Mouse (Mus musculus): ENCODE measurements around the gene Gm44511. TPM values are rescaled to one million over a fixed set of nuclear protein-coding genes. Genes with fewer than 3 reads are reported as not detected.
"Not testable (repeated sequence)": the region's sequence is repeated elsewhere in the genome, so short reads cannot be mapped to it uniquely, and the experiment has no call there.

The Gm44511 gene
- polyA plus RNA-seq, 1 experiment from 2014 or later, result not detected

- 79% methylated on average over 5 of the region's 5 CpGs for WGBS
These were observed 66.7 kb downstream of the Gm44511 start for GRCm38 (mm10) chr6:128759221-128759950.

GRCm38 (mm10) chr6:128755402-128755763, 70.7 kb downstream of the Gm44511 start:
- WGBS, result 26% methylated on average over 4 of the region's 4 CpGs
- H3K4me1 ChIP-seq (ENCODE audit: insufficient read depth); H3K9me3 ChIP-seq (ENCODE audit: low read depth, low read length); H3K9ac ChIP-seq; ATAC-seq (ENCODE audit: insufficient read depth); H3K4me2 ChIP-seq; H3K4me3 ChIP-seq (ENCODE audit: low read depth, low read length); H3K27me3 ChIP-seq (ENCODE audit: insufficient read depth, low read length); H3K27ac ChIP-seq (ENCODE audit: low read depth); H3K36me3 ChIP-seq (ENCODE audit: insufficient read depth); DNase-seq: not testable (repeated sequence)

More at GRCm38 (mm10) chr6:128759221-128759950, 66.7 kb downstream of the Gm44511 start:
- no peaks in the 10 kb centered on the region for H3K9me3 ChIP-seq (ENCODE audit: low read depth, low read length)
- TF ChIP-seq CTCF (IDR thresholded peaks at IDR 0.05; ENCODE audit: low read depth), result no peak
- DNase-seq, result no peak
- H3K4me3 ChIP-seq (ENCODE audit: low read depth, low read length), result peak overlapping the region; percentile 5; the same call in 1 of the 2 replicates
- H3K9ac ChIP-seq, result no peak overlapping the region
- no peaks in the 10 kb centered on the region for H3K4me1 ChIP-seq (ENCODE audit: insufficient read depth)
- no peak overlapping the region for H3K27ac ChIP-seq (ENCODE audit: low read depth)
- no peaks in the 10 kb centered on the region for H3K27me3 ChIP-seq (ENCODE audit: insufficient read depth, low read length)
- no peak for ATAC-seq (ENCODE audit: insufficient read depth)
- no peaks in the 10 kb centered on the region for H3K36me3 ChIP-seq (ENCODE audit: insufficient read depth)
- H3K4me2 ChIP-seq, result peak overlapping the region; percentile 34

- not testable (repeated sequence) for H3K4me2 ChIP-seq; H3K9ac ChIP-seq; H3K9me3 ChIP-seq (ENCODE audit: low read depth, low read length); H3K4me3 ChIP-seq (ENCODE audit: low read depth, low read length); H3K27ac ChIP-seq (ENCODE audit: low read depth); H3K36me3 ChIP-seq (ENCODE audit: insufficient read depth); DNase-seq; H3K4me1 ChIP-seq (ENCODE audit: insufficient read depth); ATAC-seq (ENCODE audit: insufficient read depth); H3K27me3 ChIP-seq (ENCODE audit: insufficient read depth, low read length)
- WGBS, result 59% methylated on average over 12 of the region's 12 CpGs
These were observed 71.2 kb downstream of the Gm44511 start for GRCm38 (mm10) chr6:128754748-128755401.

GRCm38 (mm10) chr6:128754265-128754664, 71.8 kb downstream of the Gm44511 start:
- not testable (repeated sequence) for H3K9me3 ChIP-seq (ENCODE audit: low read depth, low read length); H3K4me3 ChIP-seq (ENCODE audit: low read depth, low read length); H3K4me1 ChIP-seq (ENCODE audit: insufficient read depth); H3K36me3 ChIP-seq (ENCODE audit: insufficient read depth); H3K27me3 ChIP-seq (ENCODE audit: insufficient read depth, low read length)
- Histone ChIP-seq H3K9ac (peak overlapping the region; percentile 23), H3K4me2 (peak overlapping the region; percentile 18; the same call in 1 of the 2 replicates), H3K27ac (ENCODE audit: low read depth) (peak overlapping the region; percentile 36; the same call in 1 of the 2 replicates)
- peak; percentile 31 for DNase-seq
- ATAC-seq (ENCODE audit: insufficient read depth), result peak; percentile 83
- 22% methylated on average over 10 of the region's 10 CpGs for WGBS

- Histone ChIP-seq H3K4me2 (peak overlapping the region; percentile 18; the same call in 1 of the 2 replicates), H3K9ac (peak overlapping the region; percentile 23; the same call in 1 of the 2 replicates)
- not testable (repeated sequence) for H3K4me1 ChIP-seq (ENCODE audit: insufficient read depth); H3K4me3 ChIP-seq (ENCODE audit: low read depth, low read length); H3K36me3 ChIP-seq (ENCODE audit: insufficient read depth); H3K27me3 ChIP-seq (ENCODE audit: insufficient read depth, low read length); H3K9me3 ChIP-seq (ENCODE audit: low read depth, low read length); H3K27ac ChIP-seq (ENCODE audit: low read depth)
- WGBS, result 38% methylated on average over 7 of the region's 8 CpGs
- peak; percentile 93 for ATAC-seq (ENCODE audit: insufficient read depth)
- peak; percentile 88 for DNase-seq
- TF ChIP-seq CTCF (IDR thresholded peaks at IDR 0.05; ENCODE audit: low read depth), result peak; percentile 80
These were observed 72.4 kb downstream of the Gm44511 start for GRCm38 (mm10) chr6:128753610-128754224.

- ATAC-seq (ENCODE audit: insufficient read depth); H3K27ac ChIP-seq (ENCODE audit: low read depth); H3K4me1 ChIP-seq (ENCODE audit: insufficient read depth); H3K9ac ChIP-seq; H3K36me3 ChIP-seq (ENCODE audit: insufficient read depth); H3K4me2 ChIP-seq; H3K27me3 ChIP-seq (ENCODE audit: insufficient read depth, low read length); H3K9me3 ChIP-seq (ENCODE audit: low read depth, low read length); H3K4me3 ChIP-seq (ENCODE audit: low read depth, low read length); DNase-seq: not testable (repeated sequence)
- 80% methylated on average over 6 of the region's 6 CpGs for WGBS
These were observed 79.1 kb downstream of the Gm44511 start for GRCm38 (mm10) chr6:128747006-128747405.

GRCm38 (mm10) chr6:128737445-128737844, 88.7 kb downstream of the Gm44511 start:
- no peak for DNase-seq
- Histone ChIP-seq H3K27me3 (ENCODE audit: insufficient read depth, low read length) (no peaks in the 10 kb centered on the region), H3K4me3 (ENCODE audit: low read depth, low read length) (no peak overlapping the region), H3K36me3 (ENCODE audit: insufficient read depth) (no peaks in the 10 kb centered on the region), H3K9me3 (ENCODE audit: low read depth, low read length) (no peaks in the 10 kb centered on the region), H3K27ac (ENCODE audit: low read depth) (no peak overlapping the region), H3K9ac (no peak overlapping the region), H3K4me1 (ENCODE audit: insufficient read depth) (no peaks in the 10 kb centered on the region), H3K4me2 (no peak overlapping the region)
- no peak for ATAC-seq (ENCODE audit: insufficient read depth)
- WGBS, result 83% methylated on average over 7 of the region's 7 CpGs
- TF ChIP-seq CTCF (IDR thresholded peaks at IDR 0.05; ENCODE audit: low read depth), result no peak
